Mouse (Mus musculus) ES-E14 (cell line): ENCODE results near the gene Zfp207.

ENCODE experiments used
- CHD2 ChIP-seq: IDR thresholded peaks from 2 replicates; pipeline ENCODE4 v1.6.1; 2014; ENCODE audit warnings: mild to moderate bottlenecking, low read depth, low read length, inconsistent platforms
- MAFK ChIP-seq: IDR thresholded peaks from 2 replicates; pipeline ENCODE4 v1.6.1; 2014; ENCODE audit warnings: mild to moderate bottlenecking, low read depth, low read length, inconsistent platforms; ENCODE audit not compliant: insufficient read depth
- ZC3H11A ChIP-seq: IDR thresholded peaks from 2 replicates; pipeline ENCODE4 v1.6.1; 2012; ENCODE audit warnings: low read depth, mild to moderate bottlenecking, inconsistent platforms, low read length, borderline replicate concordance
- ZNF384 ChIP-seq: IDR thresholded peaks from 2 replicates; pipeline ENCODE4 v1.6.1; 2012; ENCODE audit warnings: low read depth, low read length, inconsistent platforms

- TF ChIP-seq CHD2 (no peak), ZC3H11A (no peak), ZNF384 (no peak), MAFK (no peak)
Observed at GRCm38 (mm10) chr11:80420202-80420984, 37.3 kb downstream of the Zfp207 start.
